Mouse (Mus musculus): Measurements from ENCODE around the gene Aftph.
"Not testable (repeated sequence)": the region's sequence is repeated elsewhere in the genome, so short reads cannot be mapped to it uniquely, and the experiment has no call there.

Aftph gene

GRCm38 (mm10) chr11:20741201-20742100, at the start of gene Aftph:
Gene Aftph, minus strand, starts transcription at chr11:20741589.
- peak; percentile 99 to 100 for DNase-seq (ENCODE audit: low spot score in 2 of 2)

- no peak for DNase-seq (ENCODE audit: low spot score in 2 of 2)
Observed at GRCm38 (mm10) chr11:20789015-20789414, 47.6 kb upstream of the Aftph start.

GRCm38 (mm10) chr11:20788070-20788469, 46.7 kb upstream of the Aftph start:
- no peak for DNase-seq (ENCODE audit: low spot score in 2 of 2)

- DNase-seq (ENCODE audit: low spot score in 2 of 2): no peak
Observed at GRCm38 (mm10) chr11:20786191-20786590, 44.8 kb upstream of the Aftph start.

GRCm38 (mm10) chr11:20785186-20785585, 43.8 kb upstream of the Aftph start:
- no peak for DNase-seq (ENCODE audit: low spot score in 2 of 2)

GRCm38 (mm10) chr11:20784776-20785175, 43.4 kb upstream of the Aftph start:
- DNase-seq (ENCODE audit: low spot score in 2 of 2): no peak

GRCm38 (mm10) chr11:20783467-20783866, 42.1 kb upstream of the Aftph start:
- DNase-seq (ENCODE audit: low spot score in 2 of 2): no peak

- no peak for DNase-seq (ENCODE audit: low spot score in 2 of 2)
Observed at GRCm38 (mm10) chr11:20782620-20783019, 41.2 kb upstream of the Aftph start.

- DNase-seq (ENCODE audit: low spot score in 2 of 2): no peak
Observed at GRCm38 (mm10) chr11:20780312-20780711, 38.9 kb upstream of the Aftph start.

- no peak for DNase-seq (ENCODE audit: low spot score in 2 of 2)
Observed at GRCm38 (mm10) chr11:20778861-20779563, 37.6 kb upstream of the Aftph start.

- no peak for DNase-seq (ENCODE audit: low spot score in 2 of 2)
Observed at GRCm38 (mm10) chr11:20778298-20778697, 36.9 kb upstream of the Aftph start.

GRCm38 (mm10) chr11:20776668-20777067, 35.3 kb upstream of the Aftph start:
- no peak for DNase-seq (ENCODE audit: low spot score in 2 of 2)

GRCm38 (mm10) chr11:20772642-20773041, 31.3 kb upstream of the Aftph start:
- no peak for DNase-seq (ENCODE audit: low spot score in 2 of 2)

- not testable (repeated sequence) for DNase-seq (ENCODE audit: low spot score in 2 of 2)
Observed at GRCm38 (mm10) chr11:20771827-20772226, 30.4 kb upstream of the Aftph start.

- not testable (repeated sequence) for DNase-seq (ENCODE audit: low spot score in 2 of 2)
Observed at GRCm38 (mm10) chr11:20761984-20762383, 20.6 kb upstream of the Aftph start.

GRCm38 (mm10) chr11:20750573-20750972, 9.2 kb upstream of the Aftph start:
- no peak for DNase-seq (ENCODE audit: low spot score in 2 of 2)

GRCm38 (mm10) chr11:20743353-20743752, 2.0 kb upstream of the Aftph start:
- DNase-seq (ENCODE audit: low spot score in 2 of 2): no peak

- peak; percentile 62 to 85 for DNase-seq (ENCODE audit: low spot score in 2 of 2)
Observed at GRCm38 (mm10) chr11:20742361-20742897, 1.0 kb upstream of the Aftph start.

- peak; percentile 56 to 58 for DNase-seq (ENCODE audit: low spot score in 2 of 2)
Observed at GRCm38 (mm10) chr11:20740481-20741200, 748 bp downstream of the Aftph start.

- no peak for DNase-seq (ENCODE audit: low spot score in 2 of 2)
Observed at GRCm38 (mm10) chr11:20734066-20734465, 7.3 kb downstream of the Aftph start.

GRCm38 (mm10) chr11:20733486-20734030, 7.8 kb downstream of the Aftph start:
- no peak for DNase-seq (ENCODE audit: low spot score in 2 of 2)

- no peak for DNase-seq (ENCODE audit: low spot score in 2 of 2)
Observed at GRCm38 (mm10) chr11:20729403-20729802, 12.0 kb downstream of the Aftph start.
